Mouse (Mus musculus) liver, postnatal 0 days (tissue): Measurements from ENCODE around the gene Pde4a. TPM values are rescaled to one million over a fixed set of nuclear protein-coding genes. Genes with fewer than 3 reads are reported as not detected.
A peak's percentile ranks its signal among the peaks of the same experiment; 100 is the strongest.

Source experiments
- ATAC-seq: fragments of 200-750 bp; cut with Nextera tagmentation; 2 replicates; pipeline ENCODE4 v1.8.0; 2017; ENCODE audit warnings: mild to moderate bottlenecking, moderate library complexity
- DNase-seq: peaks from one replicate; pipeline ENCODE4 v3.0.0-alpha.2; 2016
- H3K27ac ChIP-seq: fragments of 300-500 bp; sonication (generic); 2 replicates; pipeline ENCODE4 v1.5.1; 2014; ENCODE audit warnings: antibody characterized with exemption, moderate library complexity, mild to moderate bottlenecking, low read depth
- H3K27me3 ChIP-seq: fragments of 300-500 bp; sonication (generic); 2 replicates; pipeline ENCODE4 v1.6.1; 2014; ENCODE audit warnings: low read length, control low read depth, mixed read lengths; ENCODE audit not compliant: insufficient read depth
- H3K36me3 ChIP-seq: fragments of 300-500 bp; sonication (generic); replicated peaks from 2 replicates; pipeline ENCODE4 v1.6.1; 2014; ENCODE audit warnings: mild to moderate bottlenecking, control low read depth, low read length, moderate library complexity, mixed read lengths; ENCODE audit not compliant: insufficient read depth
- H3K4me1 ChIP-seq: fragments of 300-500 bp; sonication (generic); 2 replicates; pipeline ENCODE4 v1.6.1; 2014; ENCODE audit warnings: antibody characterized with exemption, mild to moderate bottlenecking, control low read depth; ENCODE audit not compliant: insufficient read depth
- H3K4me2 ChIP-seq: fragments of 300-500 bp; sonication (generic); 2 replicates; pipeline ENCODE4 v1.6.1; 2014; ENCODE audit warnings: low read depth, mild to moderate bottlenecking, low read length, moderate library complexity, mixed read lengths
- H3K4me3 ChIP-seq: fragments of 300-500 bp; sonication (generic); 2 replicates; pipeline ENCODE4 v1.5.1; 2014; ENCODE audit warnings: low read depth, low read length
- H3K9ac ChIP-seq: fragments of 300-500 bp; sonication (generic); replicated peaks from 2 replicates; pipeline ENCODE4 v1.6.1; 2014; ENCODE audit warnings: mild to moderate bottlenecking, moderate library complexity
- H3K9me3 ChIP-seq: fragments of 300-500 bp; sonication (generic); 2 replicates; pipeline ENCODE4 v1.6.1; 2016; ENCODE audit warnings: mild to moderate bottlenecking, control low read depth, low read length, mixed read lengths
- CTCF ChIP-seq: sonication (generic); IDR thresholded peaks from 2 replicates; pipeline ENCODE4 v1.5.1; 2016; ENCODE audit warnings: antibody characterized with exemption, low read depth
- EP300 ChIP-seq: IDR thresholded peaks from 2 replicates; pipeline ENCODE4 v1.6.1; 2016; ENCODE audit warnings: antibody characterized with exemption, low read depth, mild to moderate bottlenecking
- WGBS: fragments of 180-500 bp; shearing (Covaris S2); extraction: QIAGEN DNeasy Blood & Tissue Kit; methylation state at CpG from one replicate; pipeline ENCODE4 v1.1.7; 2014; ENCODE audit not compliant: insufficient replicate concordance; 5-methylcytosine and 5-hydroxymethylcytosine counted together
- polyA plus RNA-seq: library from polyadenylated mRNA; unstranded; fragments of >200 nt; fragmentation: Nextera tagmentation; extraction: Ambion mirVana; gene quantifications from 2 replicates; pipeline ENCODE4 v1.2.1, GENCODE M21; 2015

Gene Pde4a
- polyA plus RNA-seq, 1 experiment from 2014 or later, result 1.5 TPM

DNA sequence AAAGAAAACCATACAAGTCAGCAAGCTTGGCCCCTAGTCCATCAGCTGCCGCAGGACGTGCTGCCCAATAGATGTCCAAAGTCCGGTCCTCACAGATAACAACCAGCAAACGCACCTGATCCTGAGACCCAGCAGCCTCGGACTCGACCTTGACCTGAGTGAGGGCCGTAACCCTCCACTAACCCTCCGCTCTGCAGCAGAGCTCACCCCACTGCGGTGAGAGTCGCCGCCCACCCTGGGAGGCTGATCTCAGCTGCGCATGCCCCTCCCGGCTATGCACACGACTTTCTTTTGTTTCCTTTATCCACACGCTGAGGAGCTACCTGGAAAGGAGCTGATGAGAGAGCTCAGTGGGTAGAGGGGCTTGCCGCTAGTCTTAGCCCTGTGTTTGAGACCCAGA, 61.8 kb downstream of the Pde4a start:
- Histone ChIP-seq H3K4me1 (peaks cover 23% of the 10 kb centered on the region), H3K27me3 (no peaks in the 10 kb centered on the region), H3K9ac (peak overlapping the region; percentile 54), H3K4me2 (peak overlapping the region; percentile 76), H3K4me3 (peak overlapping the region; percentile 35), H3K36me3 (peaks cover 13% of the 10 kb centered on the region; the same call in 1 of the 2 replicates), H3K27ac (peak overlapping the region; percentile 84), H3K9me3 (no peaks in the 10 kb centered on the region)
- WGBS, result 15% methylated on average over 16 of the region's 16 CpGs
- TF ChIP-seq EP300, result no peak
- TF ChIP-seq CTCF, result no peak
- ATAC-seq, result peak; percentile 67
- peak; percentile 59 for DNase-seq

DNA sequence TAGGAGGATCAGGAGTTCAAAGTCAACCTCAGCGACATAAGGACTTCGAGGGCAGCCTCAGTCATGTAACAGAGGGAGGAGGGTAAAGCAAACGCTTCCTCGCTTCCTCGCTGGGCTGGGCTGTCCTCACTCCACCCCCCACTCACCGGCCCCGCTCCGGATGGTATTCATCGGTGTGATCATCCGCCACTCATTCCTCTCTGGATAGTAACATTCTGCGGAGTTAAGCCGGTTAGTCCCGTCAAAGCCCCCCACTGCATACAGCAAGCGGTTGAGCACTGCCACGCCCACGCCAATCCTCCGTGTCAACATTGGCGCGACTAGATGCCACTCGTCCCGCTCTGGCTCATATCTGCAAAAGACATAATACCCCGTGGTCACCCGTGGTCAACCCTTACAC, 66.0 kb downstream of the Pde4a start:
- Histone ChIP-seq H3K4me2 (no peak overlapping the region), H3K9ac (no peak overlapping the region), H3K4me1 (peaks cover 20% of the 10 kb centered on the region), H3K27ac (no peak overlapping the region), H3K36me3 (peaks cover 26% of the 10 kb centered on the region), H3K9me3 (no peaks in the 10 kb centered on the region), H3K27me3 (no peaks in the 10 kb centered on the region), H3K4me3 (no peak overlapping the region)
- no peak for DNase-seq
- WGBS, result 67% methylated on average over 23 of the region's 23 CpGs
- no peak for ATAC-seq
- TF ChIP-seq CTCF, result no peak
- no peak for TF ChIP-seq EP300

DNA sequence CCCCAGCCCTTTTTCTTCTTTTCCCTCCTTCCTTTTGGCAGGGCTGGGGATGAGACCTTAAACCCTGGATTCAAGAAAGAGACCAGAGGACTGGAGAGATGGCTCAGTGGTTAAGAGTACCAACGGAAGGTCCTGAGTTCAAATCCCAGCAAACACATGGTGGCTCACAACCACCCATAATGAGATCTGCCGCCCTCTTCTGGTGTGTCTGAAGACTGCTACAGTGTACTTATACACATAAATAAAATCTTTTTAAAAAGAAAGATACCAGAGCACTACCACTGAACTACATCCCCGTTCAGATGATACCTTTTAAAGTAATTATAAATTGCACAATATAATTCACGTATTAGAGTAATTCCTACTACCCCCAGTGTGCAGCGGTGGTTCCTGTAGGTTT, 67.4 kb downstream of the Pde4a start:
- Histone ChIP-seq H3K4me3 (no peak overlapping the region), H3K27ac (no peak overlapping the region), H3K36me3 (peaks cover 29% of the 10 kb centered on the region), H3K4me2 (no peak overlapping the region), H3K27me3 (no peaks in the 10 kb centered on the region), H3K4me1 (peaks cover 25% of the 10 kb centered on the region), H3K9ac (no peak overlapping the region), H3K9me3 (no peaks in the 10 kb centered on the region)
- DNase-seq (no peak), ATAC-seq (no peak)
- no peak for TF ChIP-seq EP300
- TF ChIP-seq CTCF, result 0 out of 2 replicates have a peak, but pooled peaks have one; percentile 7
- WGBS, result 88% methylated on average over 5 of the region's 5 CpGs

DNA sequence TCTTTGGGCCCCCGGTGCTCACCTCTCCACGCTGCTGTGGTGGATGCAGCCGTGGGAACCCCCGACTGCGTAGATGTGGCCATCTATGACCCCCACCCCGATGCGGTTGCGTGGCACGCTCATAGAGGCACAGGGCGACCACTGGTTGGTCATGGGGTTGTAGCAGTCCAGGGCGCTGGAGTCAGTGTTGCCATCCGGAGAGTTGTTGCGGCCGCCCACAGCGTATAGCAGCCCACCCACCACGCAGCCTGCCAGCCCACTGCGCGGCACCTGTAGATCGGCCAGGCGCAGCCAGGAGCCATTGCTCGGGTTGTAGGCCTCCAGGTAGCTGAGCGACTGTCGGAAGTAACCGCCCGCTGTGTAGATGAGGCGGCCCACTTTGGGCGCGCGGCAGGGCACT, 67.9 kb downstream of the Pde4a start:
- H3K9ac ChIP-seq, result no peak overlapping the region
- ATAC-seq (no peak), DNase-seq (no peak)
- no peak for TF ChIP-seq CTCF
- no peak for TF ChIP-seq EP300
- no peak overlapping the region for H3K4me3 ChIP-seq
- H3K36me3 ChIP-seq, result peaks cover 29% of the 10 kb centered on the region
- no peak overlapping the region for H3K4me2 ChIP-seq
- H3K27ac ChIP-seq, result no peak overlapping the region
- WGBS, result 97% methylated on average over 29 of the region's 29 CpGs
- H3K4me1 ChIP-seq, result peaks cover 23% of the 10 kb centered on the region
- no peaks in the 10 kb centered on the region for H3K27me3 ChIP-seq
- H3K9me3 ChIP-seq, result no peaks in the 10 kb centered on the region

DNA sequence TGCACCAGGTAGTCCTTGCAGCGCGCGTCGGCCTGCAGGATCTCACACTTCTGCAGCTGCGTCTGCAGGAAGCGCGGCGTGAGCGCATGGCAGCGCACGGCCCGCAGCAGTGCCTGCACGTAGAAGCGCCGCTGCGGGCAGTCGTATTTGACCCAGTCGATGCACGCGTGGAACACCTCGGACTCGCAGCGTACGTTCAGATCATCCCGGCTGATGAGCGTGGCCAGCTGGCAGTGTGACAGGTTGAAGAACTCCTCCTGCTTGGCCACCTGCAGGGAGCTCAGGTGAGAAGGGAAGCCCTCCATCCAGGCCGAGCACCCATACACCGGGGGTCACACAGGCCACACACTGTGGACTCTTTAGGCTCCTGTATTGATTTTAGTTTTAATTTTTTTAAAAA, 68.3 kb downstream of the Pde4a start:
- peaks cover 29% of the 10 kb centered on the region for H3K36me3 ChIP-seq
- peaks cover 23% of the 10 kb centered on the region for H3K4me1 ChIP-seq
- 93% methylated on average over 28 of the region's 28 CpGs for WGBS

DNA sequence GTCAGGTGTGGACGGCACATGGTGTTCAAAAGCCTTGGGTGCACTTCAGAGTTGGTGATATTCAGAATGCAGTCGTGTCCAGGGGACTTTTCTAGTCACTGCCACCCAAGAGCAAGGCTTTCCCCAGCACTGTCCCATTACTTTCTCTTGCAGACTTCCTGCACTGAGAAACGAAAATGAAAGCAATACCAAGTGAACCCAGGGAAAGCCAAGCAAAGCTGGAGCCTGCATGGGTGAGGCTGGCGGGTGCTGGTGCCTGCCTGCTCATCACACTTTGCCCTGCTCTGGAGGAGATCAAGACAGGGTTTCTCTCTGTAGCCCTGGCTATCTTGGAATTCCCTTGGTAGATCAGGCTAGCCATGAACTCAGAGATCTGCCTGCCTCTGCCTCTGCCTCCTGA, 69.8 kb downstream of the Pde4a start:
- no peaks in the 10 kb centered on the region for H3K9me3 ChIP-seq
- no peak overlapping the region for H3K9ac ChIP-seq
- no peak overlapping the region for H3K4me3 ChIP-seq
- DNase-seq (no peak), ATAC-seq (no peak)
- TF ChIP-seq EP300, result no peak
- TF ChIP-seq CTCF, result no peak
- WGBS, result 57% methylated on average over 4 of the region's 4 CpGs
- H3K27ac ChIP-seq, result no peak overlapping the region; the same call in 1 of the 2 replicates
- H3K36me3 ChIP-seq, result peaks cover 29% of the 10 kb centered on the region
- peaks cover 33% of the 10 kb centered on the region for H3K4me1 ChIP-seq
- no peaks in the 10 kb centered on the region for H3K27me3 ChIP-seq
- peak overlapping the region; percentile 34 for H3K4me2 ChIP-seq

More for the DNA sequence above, 68.3 kb downstream of the Pde4a start:
- no peak overlapping the region for H3K9ac ChIP-seq
- TF ChIP-seq EP300, result no peak
- no peak for TF ChIP-seq CTCF
- DNase-seq (no peak), ATAC-seq (no peak)
- H3K4me3 ChIP-seq, result no peak overlapping the region
- no peaks in the 10 kb centered on the region for H3K27me3 ChIP-seq
- no peak overlapping the region for H3K4me2 ChIP-seq
- H3K9me3 ChIP-seq, result no peaks in the 10 kb centered on the region
- no peak overlapping the region for H3K27ac ChIP-seq

DNA sequence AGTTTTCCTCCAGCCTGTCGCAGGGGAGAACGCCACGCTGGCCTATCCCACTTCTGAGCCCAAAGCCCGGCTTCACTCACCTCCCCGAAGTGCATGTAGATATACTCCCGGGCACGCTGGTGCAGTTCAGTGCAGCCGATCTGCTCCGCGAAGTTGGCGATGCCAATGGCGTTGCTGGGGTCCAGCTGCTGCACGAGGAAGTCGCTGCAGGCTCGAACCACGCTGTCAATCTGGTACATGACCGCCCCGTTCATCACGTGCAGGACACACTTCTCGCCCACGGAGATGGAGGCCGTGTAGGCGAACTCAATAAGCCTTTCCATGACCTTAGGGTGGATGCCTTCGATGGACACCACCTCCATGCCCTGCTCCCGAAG, 71.5 kb downstream of the Pde4a start:
- H3K27me3 ChIP-seq, result no peaks in the 10 kb centered on the region; the same call in 1 of the 2 replicates
- H3K4me3 ChIP-seq, result peak overlapping the region; percentile 86
- peak overlapping the region; percentile 77 for H3K4me2 ChIP-seq
- peaks cover 19% of the 10 kb centered on the region for H3K36me3 ChIP-seq
- DNase-seq, result no peak
- WGBS, result 75% methylated on average over 25 of the region's 25 CpGs
- TF ChIP-seq EP300 (no peak), CTCF (no peak)
- peaks cover 30% of the 10 kb centered on the region for H3K4me1 ChIP-seq
- H3K27ac ChIP-seq, result peak overlapping the region; percentile 97; the same call in 1 of the 2 replicates
- ATAC-seq, result no peak
- peak overlapping the region; percentile 94 for H3K9ac ChIP-seq
- H3K9me3 ChIP-seq, result no peaks in the 10 kb centered on the region
